Mouse (Mus musculus) spleen, adult 2 months (tissue): ENCODE data around the gene Slc43a1.

Experiments used
- CTCF ChIP-seq: fragments of 200-500 bp; IDR thresholded peaks from 2 replicates; pipeline ENCODE4 v1.5.1; 2011; ENCODE audit warnings: mild to moderate bottlenecking, inconsistent platforms; ENCODE audit not compliant: insufficient read depth, insufficient read length, insufficient replicate concordance; ENCODE audit errors: extremely low read depth
- POLR2A ChIP-seq: fragments of 200-500 bp; IDR thresholded peaks from 2 replicates; pipeline ENCODE4 v1.6.1; 2011; ENCODE audit warnings: low read depth, low read length, inconsistent platforms

GRCm38 (mm10) chr2:84810526-84810885, 28.1 kb upstream of the Slc43a1 start:
- no peak for TF ChIP-seq CTCF
- no peak for TF ChIP-seq POLR2A
